Mouse (Mus musculus) left cerebral cortex, adult 11 months (tissue): ENCODE measurements at regions not wholly inside any gene's neighbourhood (a gene's known extent, or its start where the extent isn't known, plus 50 kb on each side); places are given as distances from the start of the nearest gene placed in this dataset.

ENCODE experiments used
- DNase-seq: peaks from one replicate; pipeline ENCODE4 v3.0.0; 2022; ENCODE audit warnings: low spot score

DNA sequence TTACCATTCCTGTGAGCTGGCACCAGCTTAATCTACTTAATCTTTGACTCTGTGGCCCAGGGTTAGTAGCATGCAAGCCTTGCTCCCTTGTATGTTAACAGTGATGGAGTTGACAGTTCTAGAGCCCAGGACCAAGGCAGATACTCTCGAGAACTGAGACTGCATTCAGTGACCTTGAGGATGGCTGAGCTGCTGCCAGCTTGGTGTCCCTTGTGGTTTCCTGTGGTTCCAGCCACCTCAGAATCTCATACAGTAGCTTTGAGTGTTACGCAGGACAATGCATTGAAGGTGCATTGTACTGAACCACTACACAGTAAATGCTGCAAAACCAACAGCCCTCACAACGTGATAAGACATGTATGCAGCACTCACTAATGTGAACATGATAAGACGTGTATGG, 90.6 kb downstream of the Zfp706 start:
- no peak for DNase-seq

DNA sequence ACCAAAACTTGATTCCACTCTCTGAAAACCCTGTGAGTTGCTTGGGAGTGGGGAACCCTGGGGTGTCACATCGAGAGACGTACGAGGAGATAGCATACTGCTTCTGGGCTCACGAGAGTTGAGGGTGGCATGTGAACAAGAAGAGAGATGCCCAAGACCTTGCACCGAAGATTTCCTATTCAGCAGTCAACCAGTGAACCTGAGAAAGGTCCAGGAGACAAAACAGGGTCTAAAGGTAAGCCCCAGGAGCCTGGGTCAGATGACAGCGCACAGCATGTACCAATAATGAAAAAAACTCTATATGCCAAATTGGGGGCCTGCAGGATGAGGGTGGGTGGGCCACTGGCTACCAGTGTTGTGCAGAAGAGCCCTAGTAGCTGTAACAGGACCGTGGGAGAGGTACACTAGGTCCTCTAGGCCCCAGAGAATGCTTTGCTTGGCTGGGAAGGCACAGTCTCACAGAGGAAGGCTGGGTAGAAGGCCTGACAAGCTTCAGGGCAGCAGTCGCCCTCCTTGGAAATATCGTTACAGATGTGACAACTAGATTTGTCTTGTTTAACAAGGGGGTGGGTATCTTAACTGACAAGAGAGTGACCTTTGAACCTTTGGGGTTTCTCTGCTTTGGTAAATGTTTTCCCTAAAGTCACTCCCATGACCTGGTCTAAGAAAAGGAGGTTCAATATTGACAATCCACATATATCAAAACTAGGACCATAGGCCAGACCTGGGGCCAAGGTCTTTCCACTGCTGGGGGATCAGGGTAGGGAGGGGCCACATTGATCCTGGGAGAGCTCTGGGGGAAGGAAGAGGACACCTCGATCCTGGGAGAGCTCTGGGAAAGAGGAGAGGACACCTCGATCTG, 93.1 kb downstream of the Zfp706 start:
- DNase-seq = no peak

DNA sequence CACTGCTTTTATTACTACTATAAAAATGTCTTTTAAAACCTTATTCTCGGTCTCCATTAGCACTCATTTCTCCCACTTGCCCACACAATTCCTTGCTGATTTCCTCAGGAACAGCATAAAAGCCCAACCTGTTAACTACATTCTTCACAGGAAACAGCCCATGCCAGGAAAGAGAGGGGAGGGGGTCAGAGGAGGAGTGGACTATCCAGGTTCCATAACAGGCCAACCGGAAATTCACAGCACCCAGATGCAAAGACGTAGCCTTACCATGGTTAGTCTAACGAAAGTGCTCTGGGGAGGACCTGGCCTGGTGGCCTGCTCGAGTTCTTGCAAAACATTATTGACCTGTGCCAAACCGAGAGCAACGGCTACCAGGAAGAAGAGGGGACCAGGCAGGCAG, 94.3 kb downstream of the Zfp706 start:
- DNase-seq = no peak

DNA sequence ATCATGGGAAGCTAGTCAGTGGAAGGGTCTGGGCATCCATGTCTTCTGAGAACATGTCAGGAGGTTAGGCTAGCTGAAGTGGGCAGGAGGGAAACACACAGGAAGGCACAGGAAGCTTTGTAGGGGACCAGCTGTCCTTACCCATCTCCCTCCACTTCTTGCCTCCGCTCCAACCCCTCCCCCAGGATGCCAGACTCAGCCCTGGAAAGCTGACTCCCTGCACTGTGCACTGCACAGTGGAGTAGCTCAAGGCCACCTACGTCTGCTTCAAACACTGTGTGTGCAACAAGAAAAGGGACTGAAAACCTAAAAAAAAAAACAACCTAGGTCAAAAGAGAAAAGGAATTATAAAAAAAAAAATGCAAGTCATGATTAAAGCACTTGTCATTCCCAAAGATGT, 97.3 kb downstream of the Zfp706 start:
- no peak for DNase-seq

DNA sequence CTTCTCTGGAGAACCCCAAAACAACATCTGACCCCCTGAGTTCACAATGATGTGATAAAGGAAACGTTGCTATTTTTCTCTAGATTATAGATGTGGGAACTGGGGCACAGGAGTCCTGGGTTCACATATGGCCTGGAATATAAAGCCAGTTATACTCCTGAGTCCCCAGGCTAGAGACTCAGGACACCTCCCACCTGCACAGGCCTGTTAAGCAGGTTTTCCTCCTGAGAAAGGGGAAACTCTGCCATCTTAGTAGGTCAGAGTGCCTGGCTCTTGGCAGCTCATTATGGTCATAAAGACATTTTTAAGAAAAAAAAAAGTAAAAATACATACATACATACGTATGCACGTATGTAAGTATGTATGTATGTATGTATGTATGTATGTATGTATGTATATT, 98.1 kb downstream of the Zfp706 start:
- no peak for DNase-seq

DNA sequence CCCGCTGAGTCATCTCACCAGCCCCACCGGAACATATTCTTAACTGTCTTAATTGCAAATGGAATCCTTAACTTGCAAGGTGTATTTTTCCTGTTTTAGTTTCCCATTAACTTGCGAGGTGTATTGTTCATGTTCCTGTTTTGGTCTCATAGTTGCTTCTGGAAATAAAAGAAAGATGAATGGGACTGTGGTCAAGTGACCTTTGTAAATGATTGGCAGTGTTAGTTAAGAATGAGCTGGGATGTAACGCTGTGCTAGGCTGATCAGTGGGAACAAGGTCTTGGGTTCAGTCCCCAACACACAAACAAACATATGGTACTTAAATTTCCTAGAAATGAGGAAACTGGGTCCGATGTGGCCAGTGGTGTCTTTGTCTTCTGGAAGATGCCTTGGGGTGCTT, 100.8 kb downstream of the Zfp706 start:
- no peak for DNase-seq

DNA sequence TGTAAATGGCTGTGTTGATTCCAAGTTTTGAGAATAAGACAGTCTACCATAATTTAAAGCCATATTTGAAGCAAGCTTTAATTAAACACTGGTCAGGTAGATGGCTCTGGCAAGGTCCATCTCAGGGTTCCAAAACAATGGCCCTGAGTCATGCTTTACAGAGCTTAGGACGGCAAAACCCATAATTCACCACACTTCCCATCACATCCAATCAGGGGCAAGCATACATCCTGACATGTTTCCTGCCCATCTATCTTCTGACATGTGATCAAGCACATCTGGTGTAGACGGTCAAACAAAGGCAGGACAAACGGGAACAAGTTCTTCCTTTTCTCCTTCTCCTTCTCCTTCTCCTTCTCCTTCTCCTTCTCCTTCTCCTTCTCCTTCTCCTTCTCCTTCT, 101.5 kb downstream of the Zfp706 start:
- no peak for DNase-seq

- no peak for DNase-seq
Observed at GRCm38 (mm10) chr15:36903922-36904321, 103.7 kb downstream of the Zfp706 start.

- DNase-seq = no peak
Observed at GRCm38 (mm10) chr15:36903309-36903708, 104.3 kb downstream of the Zfp706 start.

DNA sequence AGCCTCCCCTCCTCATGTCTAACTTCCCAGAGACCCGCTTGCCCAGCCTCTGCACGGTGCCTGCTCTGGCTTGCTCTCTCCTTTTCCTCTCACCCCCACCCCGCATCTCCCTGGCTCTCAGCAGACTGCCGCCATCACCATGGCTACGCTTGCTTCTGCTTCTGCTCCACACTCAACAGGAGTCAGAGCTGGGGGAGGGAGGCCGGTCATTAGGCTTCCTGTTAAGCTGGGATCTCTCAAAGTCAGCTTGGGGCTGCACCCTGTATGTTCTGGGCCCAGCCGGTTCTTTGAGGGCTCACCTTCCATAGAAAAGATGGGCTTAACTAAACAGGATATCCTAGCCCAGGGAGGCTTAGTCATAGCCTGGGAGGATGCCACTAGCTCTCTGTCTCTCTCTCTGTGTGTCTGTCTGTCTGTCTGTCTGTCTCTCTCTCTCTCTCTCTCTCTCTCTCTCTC, 105.7 kb downstream of the Zfp706 start:
- DNase-seq = peak; percentile 54

DNA sequence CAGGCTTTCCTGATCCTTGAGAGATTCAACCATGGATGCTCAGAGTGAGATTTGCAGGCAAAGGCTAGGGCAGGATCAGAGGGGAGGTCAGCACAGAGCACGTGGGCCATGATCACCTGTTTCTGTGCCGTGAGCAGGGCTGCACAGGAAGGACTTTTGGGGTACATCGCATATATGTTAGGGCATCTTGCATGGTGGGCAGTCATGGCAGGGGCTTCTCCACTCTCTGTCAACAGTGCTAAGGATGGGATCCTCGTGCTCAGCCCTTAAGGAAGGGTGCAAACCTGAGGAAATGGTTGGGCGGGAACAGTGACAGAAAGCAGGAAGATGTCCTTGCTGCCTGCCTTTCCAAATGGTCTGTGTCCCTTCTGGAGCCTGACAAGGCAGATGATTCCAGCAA, 106.2 kb downstream of the Zfp706 start:
- no peak for DNase-seq

DNA sequence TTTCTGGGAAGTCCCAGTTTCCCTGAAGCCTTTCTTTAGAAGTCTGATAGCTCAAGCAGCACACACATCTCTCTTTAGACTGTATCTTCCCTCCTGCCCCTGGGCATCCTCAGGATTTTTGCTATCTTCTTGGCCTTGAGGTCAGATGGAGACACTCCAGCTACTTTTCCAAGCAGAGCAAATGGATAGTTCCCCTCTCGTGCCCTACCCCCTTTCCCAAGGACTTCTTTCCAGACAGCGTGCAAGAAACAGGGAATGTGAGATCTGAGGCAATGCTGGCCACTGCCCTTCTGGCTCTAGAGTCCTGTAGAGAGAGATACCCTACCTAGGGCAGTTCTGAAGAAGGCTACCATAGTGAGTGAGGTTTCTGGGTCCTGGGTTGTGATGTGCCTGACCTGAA, 106.6 kb downstream of the Zfp706 start:
- DNase-seq = no peak

DNA sequence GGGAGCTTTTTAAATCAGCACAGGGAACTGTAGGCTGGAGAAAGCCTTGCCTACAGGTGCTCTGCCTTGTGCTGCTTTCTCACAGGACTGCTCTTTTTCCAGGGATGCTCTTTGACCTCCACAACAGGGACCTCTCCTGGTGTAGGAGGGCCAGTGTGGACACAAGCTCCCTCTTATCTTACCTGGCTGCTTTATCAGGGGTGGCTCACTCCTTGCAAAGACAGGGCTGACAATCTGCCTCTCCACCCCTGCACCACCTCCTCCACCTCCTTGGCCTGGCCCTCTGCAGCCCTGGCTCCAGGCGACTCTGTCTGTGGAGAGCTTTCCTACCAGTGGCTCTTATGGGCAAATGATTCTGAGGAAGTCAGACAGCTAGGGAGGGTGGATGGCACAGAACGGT, 107.7 kb downstream of the Zfp706 start:
- DNase-seq = no peak

GRCm38 (mm10) chr15:36898857-36899523, 108.6 kb downstream of the Zfp706 start:
- no peak for DNase-seq

- DNase-seq = no peak
Observed at GRCm38 (mm10) chr15:36898326-36898725, 109.2 kb downstream of the Zfp706 start.

DNA sequence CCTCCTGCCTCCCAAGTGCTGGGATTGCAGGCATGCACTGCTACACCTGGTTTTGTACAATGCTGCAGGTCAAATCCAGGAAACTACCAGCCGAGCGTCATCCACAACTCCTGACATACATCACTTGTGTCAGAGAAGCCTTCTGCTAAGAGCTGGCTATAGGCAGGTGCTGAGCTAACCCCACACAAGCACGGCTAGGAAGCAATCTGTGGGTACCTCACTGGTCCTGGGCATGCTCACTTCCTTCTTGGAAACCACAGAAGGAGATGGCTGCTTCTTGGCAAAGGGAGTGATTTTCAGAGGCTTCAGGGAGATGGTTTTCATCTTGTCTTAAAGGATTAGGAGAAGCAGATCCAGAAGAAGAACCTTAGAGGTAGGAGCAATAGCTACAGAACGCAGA, 111.3 kb downstream of the Zfp706 start:
- no peak for DNase-seq

GRCm38 (mm10) chr15:36895031-36895430, 112.5 kb downstream of the Zfp706 start:
- DNase-seq = no peak

- no peak for DNase-seq
Observed at GRCm38 (mm10) chr15:36893407-36893969, 114.1 kb downstream of the Zfp706 start.

DNA sequence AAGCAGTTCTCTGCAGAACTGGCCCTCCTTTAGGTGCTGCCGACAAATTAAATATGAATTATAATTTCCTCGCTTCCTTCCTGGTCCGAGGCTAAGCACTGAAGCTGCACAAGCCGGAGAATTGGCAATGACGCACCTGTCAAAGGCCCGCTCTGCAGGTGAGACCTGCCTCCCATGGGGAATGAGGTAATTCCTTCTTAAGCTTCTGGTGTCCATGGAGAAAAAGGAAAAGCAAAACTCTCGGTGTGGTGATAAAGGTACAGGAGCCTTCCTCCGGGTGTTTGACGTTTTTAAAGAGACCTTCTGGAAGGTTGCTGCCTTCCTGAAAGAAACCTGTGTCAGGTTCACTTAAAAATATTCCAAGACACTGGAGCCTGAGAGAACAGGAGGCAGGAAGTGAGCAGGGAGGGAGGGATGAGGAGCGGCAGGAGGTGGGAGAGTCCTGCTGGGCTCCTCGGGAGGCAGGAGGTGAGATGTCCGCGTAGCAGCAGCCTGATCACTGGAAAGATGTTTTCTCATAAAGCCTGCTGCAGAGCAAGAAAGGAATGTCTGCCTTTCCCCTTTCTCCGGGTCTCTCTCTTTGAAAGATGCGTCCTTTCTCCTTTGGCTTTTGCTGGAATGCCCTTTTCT, 114.9 kb downstream of the Zfp706 start:
- DNase-seq = no peak

DNA sequence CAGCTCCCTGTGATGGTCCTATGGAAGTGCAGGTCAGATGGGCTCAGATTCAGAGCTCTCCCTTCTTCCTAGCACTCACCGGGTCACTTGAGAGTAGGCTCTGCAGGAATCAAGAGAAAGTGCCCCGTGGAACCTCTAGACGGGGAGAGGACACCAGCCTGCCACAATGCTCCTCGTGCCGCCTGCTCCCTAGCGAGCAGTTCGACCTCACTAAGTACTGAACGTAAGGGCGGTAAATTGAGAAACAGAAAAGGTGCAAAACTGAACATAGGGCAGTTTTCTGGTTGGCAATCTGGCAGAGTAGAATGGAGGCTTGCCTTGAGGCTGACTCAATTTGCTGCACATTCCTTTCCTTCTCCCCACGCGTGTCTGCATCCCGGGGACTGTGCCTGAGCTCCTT, 115.7 kb downstream of the Zfp706 start:
- no peak for DNase-seq

DNA sequence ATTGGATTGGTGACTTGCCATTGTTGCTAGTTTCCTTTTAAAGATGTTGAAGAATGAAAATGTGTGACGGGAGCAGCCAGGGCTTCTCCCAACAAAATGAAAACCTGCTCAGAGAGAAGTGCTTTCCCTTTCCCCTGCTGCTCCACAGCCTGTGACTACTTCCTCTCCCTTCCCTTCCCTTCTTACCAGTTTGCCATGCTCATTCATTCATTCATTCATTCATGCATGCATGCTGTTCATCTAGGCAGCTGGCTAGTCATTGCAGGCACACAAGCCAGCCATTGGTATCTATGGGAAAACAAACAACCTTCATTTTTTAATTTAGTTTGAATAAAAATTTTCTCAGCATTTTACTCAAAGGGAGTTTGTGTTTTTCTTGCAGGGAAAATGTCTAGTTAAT, 116.3 kb downstream of the Zfp706 start:
- DNase-seq = no peak

DNA sequence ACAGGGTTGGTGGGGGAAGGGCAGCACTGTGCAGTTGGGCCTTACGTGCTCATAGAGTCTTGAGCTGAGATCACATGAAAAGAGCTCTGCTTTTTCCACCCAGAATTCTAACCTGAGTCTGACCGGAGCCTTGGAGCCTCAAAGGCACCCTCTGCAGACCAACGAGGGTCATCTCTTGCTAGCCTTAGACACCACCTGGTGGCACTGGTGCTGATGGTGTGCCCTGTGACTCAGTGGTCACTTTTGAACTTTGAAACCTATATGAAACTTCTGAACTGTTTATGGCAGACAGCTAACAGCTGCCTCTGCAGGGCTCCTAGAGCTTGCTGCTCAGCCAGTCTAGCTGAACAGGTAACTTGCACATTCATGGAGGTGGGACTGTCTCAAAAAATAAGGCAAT, 118.5 kb downstream of the Zfp706 start:
- no peak for DNase-seq
